Mouse (Mus musculus): ENCODE results near the gene Exoc2. TPM values are rescaled to one million over a fixed set of nuclear protein-coding genes. Genes with fewer than 3 reads are reported as not detected.
A peak's percentile ranks its signal among the peaks of the same experiment; 100 is the strongest.

The Exoc2 gene
- total RNA-seq, 2 experiments from 2014 or later: 12.5 to 13.3 TPM

DNA sequence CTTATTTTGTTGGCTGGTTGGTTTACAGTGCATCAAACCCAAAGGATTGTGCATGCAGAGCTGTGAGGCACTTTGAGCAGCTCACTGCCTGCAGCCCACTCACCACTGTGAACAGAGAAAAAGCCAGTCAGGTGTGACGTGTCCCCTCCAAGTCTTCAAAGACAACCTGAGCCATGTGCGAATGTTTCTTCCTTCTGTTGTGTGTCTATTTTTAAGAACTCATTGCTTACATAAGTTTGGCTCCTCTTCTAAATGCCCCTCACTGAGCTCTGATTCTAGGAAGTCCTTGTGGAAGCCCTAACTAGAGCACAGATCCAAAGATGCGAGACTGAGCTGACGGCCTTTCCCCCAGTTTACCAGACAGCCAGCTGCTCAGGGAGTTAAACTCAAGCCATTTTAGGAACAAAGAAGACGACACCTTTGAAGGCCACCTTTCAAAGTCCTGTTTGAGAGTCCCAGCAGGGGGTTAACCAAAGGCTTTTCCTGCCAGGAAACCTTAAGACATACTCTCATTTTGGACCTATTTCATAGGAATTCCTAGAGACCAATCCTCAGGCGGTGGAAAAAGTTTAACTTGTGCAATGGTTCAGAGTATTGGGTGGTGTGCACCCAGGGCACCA, 79.8 kb downstream of the Exoc2 start:
- DNase-seq (ENCODE audit: low spot score): no peak

DNA sequence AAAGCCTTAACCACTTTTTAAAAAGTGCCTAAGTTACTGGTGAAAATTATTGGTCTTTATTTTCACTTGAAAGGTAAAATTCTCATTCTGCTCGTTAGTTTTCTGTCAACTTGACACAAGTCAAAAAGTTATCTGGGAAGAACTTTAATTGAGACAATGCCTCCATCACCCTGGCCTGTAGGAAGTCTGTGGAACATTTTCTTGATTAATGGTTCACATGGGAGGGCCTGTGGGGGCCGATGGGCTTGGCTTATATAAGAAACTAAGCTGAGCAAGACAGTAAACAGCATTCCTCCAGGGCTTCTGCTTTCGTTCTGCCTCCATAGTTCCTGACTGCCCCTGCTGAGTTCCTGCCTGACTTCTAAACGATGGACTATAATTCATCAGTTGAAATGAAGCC, 81.6 kb downstream of the Exoc2 start:
- DNase-seq (ENCODE audit: low spot score): no peak

DNA sequence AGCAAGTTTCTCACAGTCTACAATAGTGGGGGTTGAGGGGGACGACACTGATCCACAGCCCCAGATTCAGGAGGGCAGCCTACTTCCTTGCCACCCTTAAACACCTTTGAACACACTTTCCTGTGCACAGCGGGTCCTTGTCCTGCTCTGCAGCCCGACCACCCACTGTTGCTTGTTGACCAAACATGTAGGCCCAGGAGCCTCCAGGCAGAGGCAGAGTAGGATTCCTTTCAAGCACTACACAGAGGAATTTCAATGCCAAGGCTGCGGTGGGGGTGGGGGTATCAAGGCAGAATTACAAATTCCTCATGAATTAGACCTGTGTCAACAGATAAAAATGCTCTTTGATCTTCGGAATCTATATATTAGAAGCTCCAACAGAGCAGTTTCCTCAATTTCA, 82.7 kb downstream of the Exoc2 start:
- no peak for DNase-seq (ENCODE audit: low spot score)

GRCm38 (mm10) chr13:30888480-30888879, 85.4 kb downstream of the Exoc2 start:
- DNase-seq (ENCODE audit: low spot score): peak; percentile 66

GRCm38 (mm10) chr13:30880310-30880709, 93.6 kb downstream of the Exoc2 start:
- no peak for DNase-seq (ENCODE audit: low spot score)

- DNase-seq (ENCODE audit: low spot score): no peak
Observed at GRCm38 (mm10) chr13:30879871-30880270, 94.0 kb downstream of the Exoc2 start.

DNA sequence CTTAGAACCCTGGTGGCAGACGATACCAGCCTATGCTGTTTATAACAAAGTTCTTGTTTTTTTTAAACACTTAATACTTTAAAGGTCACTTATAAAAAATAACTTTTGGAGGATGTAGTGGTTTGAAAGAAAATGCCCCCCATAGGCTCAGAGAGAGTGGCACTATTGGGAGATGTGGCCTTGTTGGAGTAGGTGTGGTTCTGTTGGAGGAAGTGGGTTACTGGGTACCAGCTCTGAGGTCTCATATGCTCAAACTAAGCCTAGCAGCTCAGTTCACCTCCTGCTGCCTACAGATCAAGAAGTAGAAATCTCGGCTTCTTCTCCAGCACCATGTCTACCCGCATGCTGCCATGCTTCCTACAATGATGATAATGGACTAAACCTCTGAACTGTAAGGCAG, 98.1 kb downstream of the Exoc2 start:
- no peak for DNase-seq (ENCODE audit: low spot score)

DNA sequence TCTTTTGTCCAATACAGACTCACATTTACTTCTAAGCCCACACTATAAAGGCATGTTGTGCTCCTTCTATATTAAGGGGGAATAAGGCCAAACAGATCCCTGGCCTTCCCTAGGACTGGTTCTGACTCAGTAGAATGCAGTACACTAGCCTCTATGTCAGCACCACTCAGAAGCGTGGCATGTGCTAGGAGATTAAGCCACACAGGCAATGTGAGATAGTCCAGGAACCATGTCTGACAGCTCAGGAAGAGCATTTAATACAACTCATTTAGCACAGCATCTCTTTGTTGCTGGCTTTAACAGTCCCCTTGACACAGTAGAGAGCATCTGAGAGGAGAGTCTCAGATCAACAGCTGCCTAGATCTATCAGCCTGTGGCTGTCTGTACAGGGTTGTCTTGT, 100.4 kb downstream of the Exoc2 start:
- no peak for DNase-seq (ENCODE audit: low spot score)

- DNase-seq (ENCODE audit: low spot score): no peak
Observed at GRCm38 (mm10) chr13:30865486-30865885, 108.4 kb downstream of the Exoc2 start.

GRCm38 (mm10) chr13:30864042-30864441, 109.9 kb downstream of the Exoc2 start:
- no peak for DNase-seq (ENCODE audit: low spot score)

GRCm38 (mm10) chr13:30858421-30858820, 115.5 kb downstream of the Exoc2 start:
- DNase-seq (ENCODE audit: low spot score): no peak

- no peak for DNase-seq (ENCODE audit: low spot score)
Observed at GRCm38 (mm10) chr13:30850736-30851135, 123.2 kb downstream of the Exoc2 start.

- DNase-seq (ENCODE audit: low spot score): peak; percentile 60
Observed at GRCm38 (mm10) chr13:30848001-30848400, 125.9 kb downstream of the Exoc2 start.

DNA sequence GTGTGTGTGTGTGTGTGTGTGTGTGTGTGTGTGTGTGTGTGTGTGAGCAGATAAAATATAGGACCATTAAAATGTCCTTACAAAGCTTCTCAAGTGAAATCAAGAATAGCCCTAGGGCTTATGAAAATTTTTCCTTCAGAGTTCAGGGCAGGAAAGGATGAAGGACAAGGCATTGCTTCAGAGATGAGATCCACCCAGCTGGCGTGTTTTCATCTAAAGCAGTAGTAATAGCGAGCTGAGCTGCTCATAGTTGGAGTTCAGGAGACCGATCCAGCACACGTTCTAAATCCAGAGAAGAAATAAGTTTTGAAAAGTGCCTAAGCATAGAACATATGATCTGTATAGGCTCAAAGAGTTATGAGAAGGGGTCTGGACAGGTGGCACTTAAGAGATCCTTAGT, 127.4 kb downstream of the Exoc2 start:
- DNase-seq (ENCODE audit: low spot score): peak; percentile 47

- no peak for DNase-seq (ENCODE audit: low spot score)
Observed at GRCm38 (mm10) chr13:30843049-30843448, 130.8 kb downstream of the Exoc2 start.

GRCm38 (mm10) chr13:30841843-30842242, 132.1 kb downstream of the Exoc2 start:
- no peak for DNase-seq (ENCODE audit: low spot score)

- no peak for DNase-seq (ENCODE audit: low spot score)
Observed at GRCm38 (mm10) chr13:30841306-30841705, 132.6 kb downstream of the Exoc2 start.

DNA sequence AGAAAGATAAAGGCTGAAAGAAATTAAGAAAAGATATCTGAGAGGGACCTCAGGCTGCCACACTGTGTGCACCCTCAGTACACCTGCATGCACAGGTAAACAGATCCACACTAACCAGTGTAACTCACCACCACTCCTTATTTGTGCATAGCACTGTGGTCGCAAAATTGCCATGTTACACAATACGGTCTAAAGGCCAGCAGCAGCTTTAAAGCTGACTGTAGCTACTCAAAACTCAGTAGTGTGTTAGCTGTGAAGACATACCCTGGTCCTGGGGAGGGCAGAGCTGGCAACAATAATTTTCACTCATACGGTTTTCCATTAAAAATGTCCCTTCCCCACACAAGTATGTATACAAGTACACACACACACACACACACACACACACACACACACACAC, 133.2 kb downstream of the Exoc2 start:
- no peak for DNase-seq (ENCODE audit: low spot score)

GRCm38 (mm10) chr13:30836342-30836741, 137.6 kb downstream of the Exoc2 start:
- no peak for DNase-seq (ENCODE audit: low spot score)

- DNase-seq (ENCODE audit: low spot score): no peak
Observed at GRCm38 (mm10) chr13:30834859-30835258, 139.0 kb downstream of the Exoc2 start.

DNA sequence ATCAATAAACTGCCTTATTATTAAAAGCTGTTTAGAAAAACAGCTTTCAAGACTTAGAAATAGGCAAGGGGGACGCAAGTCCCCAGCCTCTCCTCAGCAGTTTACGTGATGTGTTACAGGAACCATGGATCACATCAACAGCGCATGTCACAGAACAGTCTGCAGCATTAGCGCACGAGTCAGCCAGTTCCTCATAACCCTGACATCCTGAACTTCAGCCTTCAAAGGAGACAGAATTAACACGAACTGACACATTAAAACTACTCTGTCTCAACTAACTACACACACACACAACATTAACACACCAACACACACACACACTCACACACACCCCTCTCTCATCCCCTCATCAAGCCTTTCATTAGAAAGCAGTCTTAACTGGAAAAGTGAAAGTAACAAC, 139.5 kb downstream of the Exoc2 start:
- no peak for DNase-seq (ENCODE audit: low spot score)

GRCm38 (mm10) chr13:30833476-30834149, 140.3 kb downstream of the Exoc2 start:
- DNase-seq (ENCODE audit: low spot score): no peak

- no peak for DNase-seq (ENCODE audit: low spot score)
Observed at GRCm38 (mm10) chr13:30831369-30831768, 142.5 kb downstream of the Exoc2 start.

All from gastrocnemius, adult 18-20 months (tissue).